Mouse (Mus musculus) brain, embryonic 14.5 days (tissue): ENCODE data around the gene Spink4.

Experiments used
- CTCF ChIP-seq: fragments of 200-500 bp; IDR thresholded peaks from 2 replicates; pipeline ENCODE4 v1.5.1; 2012; ENCODE audit warnings: inconsistent platforms, mild to moderate bottlenecking, moderate library complexity, borderline replicate concordance; ENCODE audit not compliant: insufficient read depth, insufficient read length; ENCODE audit errors: extremely low read depth
- POLR2A ChIP-seq: fragments of 200-500 bp; IDR thresholded peaks from 2 replicates; pipeline ENCODE4 v1.6.1; 2012; ENCODE audit warnings: mild to moderate bottlenecking, inconsistent platforms, borderline replicate concordance; ENCODE audit not compliant: poor library complexity, insufficient read depth, insufficient read length, severe bottlenecking; ENCODE audit errors: extremely low read depth

DNA sequence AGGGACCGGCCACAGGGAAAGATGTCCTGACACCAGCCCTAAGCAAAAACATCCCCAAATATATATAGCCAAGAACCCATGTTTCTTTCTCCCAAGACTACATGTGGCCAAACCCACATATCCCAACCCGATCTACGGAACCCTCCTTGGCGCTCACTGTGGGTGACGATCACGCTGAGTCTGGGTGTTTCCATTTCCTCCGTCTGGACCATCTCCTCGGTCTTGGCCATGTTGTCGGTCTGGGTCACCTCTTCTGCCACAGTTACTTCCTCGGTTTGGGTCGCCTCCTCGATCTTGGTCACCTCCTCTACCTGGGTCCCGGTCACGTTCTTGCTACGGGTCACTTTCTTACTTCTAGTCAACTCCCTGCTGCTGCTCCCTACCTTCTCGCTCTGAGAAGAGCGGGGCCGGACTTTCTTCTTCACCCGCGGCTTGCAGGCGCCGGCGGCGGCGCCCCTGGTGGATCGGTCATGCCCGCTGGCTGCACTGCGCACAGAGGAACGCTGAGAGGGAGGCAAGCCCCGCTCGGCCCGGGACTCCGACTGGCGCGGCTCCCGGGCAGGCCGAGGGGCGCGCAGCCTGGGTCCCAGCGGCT lies 27.8 kb downstream of the Spink4 start:
- TF ChIP-seq CTCF = no peak
- TF ChIP-seq POLR2A = no peak
